Mouse (Mus musculus): ENCODE measurements around the gene Olfr1359. TPM values are rescaled to one million over a fixed set of nuclear protein-coding genes. Genes with fewer than 3 reads are reported as not detected.
A peak's percentile ranks its signal among the peaks of the same experiment; 100 is the strongest.
"Not testable (repeated sequence)": the region's sequence is repeated elsewhere in the genome, so short reads cannot be mapped to it uniquely, and the experiment has no call there.

The Olfr1359 gene
- total RNA-seq (2021), result not detected

DNA sequence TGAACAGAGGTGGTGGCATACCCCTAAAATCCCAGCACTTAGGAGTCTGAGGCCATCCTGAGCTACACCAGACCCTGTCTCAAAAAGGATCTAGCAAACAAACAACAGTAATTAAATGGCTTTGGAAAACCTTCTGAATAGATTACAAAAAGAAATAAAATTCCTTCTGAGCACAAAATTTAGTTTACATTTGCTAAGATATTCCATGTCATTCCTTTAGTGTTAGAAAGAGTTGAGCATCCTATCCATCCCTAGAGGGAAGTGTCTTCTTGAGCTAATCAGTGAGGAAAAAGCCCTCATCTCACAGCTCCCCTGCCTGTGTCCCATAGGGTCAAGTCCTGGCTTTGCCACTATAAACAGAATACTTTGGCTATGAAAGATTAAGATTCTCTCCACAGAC is at the start of gene Olfr1359:
Gene Olfr1359, plus strand, starts transcription at position 301 of the 400 bp plus-strand sequence.
- DNase-seq, result no peak

DNA sequence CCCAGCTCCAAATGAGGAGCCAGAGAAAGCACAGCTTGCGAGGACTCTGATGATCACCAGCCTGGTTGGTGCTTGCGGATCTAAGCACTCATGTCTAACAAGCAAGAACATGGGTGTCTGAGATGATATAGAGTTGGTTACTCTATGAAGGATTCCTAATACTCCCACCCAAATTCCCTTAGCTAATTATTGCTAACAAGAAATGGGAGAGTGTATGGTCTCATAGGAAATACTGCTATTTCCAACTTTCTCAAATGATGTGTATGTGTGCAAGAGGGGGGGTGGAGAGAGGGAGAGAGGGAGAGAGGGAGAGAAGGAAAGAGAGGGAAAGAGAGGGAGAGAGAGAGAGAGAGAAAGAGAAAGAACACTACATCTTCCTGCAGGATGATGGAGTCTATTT is 34.6 kb upstream of the Olfr1359 start, which contains the start of gene Olfr1361:
Gene Olfr1361, minus strand, starts transcription at position 101 of the 400 bp plus-strand sequence.
- no peak for DNase-seq

DNA sequence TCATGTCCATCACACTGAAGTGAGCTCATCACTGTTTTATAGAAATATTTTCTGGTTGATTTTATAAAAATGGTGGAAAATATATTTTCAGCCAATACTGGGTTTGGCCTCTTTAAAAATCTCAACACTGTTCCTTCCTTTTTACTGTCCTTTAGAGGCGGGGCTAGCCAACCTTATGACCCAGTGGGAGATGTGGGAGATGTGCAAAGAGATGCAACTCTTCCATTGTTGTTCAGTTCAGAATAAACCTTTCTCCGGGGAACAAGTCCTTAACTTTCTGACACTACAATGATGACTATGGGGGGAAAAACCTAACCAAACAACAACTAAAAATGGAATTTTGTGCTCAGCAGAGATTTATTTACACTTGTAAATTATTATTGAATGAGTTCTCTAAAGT is 20.6 kb upstream of the Olfr1359 start, which contains the start of gene Olfr1360:
Gene Olfr1360, minus strand, starts transcription at position 101 of the 400 bp plus-strand sequence.
- no peak for DNase-seq

DNA sequence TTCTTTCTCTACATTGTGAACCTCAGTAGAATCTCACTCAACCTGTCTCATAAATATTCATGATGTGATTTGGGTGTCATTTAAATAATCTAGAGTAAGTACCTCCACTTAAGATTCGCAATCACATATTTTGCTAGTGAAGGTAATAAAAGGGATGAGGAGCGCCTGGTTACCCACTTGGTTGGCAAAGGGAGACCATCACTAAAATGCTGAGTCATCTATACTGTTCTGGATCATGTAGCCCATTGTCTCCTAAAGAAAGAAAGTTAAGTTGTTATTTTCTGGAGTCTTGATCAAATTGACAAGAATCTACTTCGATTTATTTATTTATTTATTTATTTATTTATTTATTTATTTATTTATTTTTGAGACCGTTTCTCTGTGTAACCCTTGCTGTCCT is 8.8 kb downstream of the Olfr1359 start:
- DNase-seq, result no peak

DNA sequence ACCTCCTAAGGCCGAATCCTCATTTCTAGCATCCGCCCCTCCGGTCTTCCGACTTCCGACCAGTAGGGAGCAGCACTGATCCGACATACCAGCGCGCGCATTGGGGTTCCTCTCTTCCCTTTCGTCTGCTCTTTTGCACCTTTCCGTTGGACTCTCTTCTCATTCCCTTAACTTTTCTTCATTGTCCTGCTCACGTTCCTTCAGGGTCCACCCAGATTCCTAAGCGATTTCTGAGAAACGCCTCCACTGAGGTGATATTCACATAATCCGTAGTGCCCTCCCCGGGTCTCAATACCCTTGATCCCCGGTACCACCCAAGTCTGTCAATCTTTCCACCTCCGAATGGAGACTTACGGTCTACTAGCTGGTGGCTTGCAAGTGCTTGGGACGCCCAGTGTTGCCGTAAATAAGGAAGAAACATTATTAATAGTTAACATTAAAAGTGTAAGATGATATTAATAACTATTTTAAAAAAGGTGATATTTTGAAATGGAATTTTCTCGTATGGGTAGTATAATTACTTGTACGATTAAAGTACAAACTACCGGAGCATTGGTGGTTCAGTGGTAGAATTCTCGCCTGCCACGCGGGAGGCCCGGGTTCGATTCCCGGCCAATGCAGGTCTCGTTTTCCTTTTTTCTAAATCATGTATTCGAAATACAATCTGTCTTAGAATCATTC is 12.3 kb downstream of the Olfr1359 start:
- DNase-seq, result peak; percentile 82 to 89

DNA sequence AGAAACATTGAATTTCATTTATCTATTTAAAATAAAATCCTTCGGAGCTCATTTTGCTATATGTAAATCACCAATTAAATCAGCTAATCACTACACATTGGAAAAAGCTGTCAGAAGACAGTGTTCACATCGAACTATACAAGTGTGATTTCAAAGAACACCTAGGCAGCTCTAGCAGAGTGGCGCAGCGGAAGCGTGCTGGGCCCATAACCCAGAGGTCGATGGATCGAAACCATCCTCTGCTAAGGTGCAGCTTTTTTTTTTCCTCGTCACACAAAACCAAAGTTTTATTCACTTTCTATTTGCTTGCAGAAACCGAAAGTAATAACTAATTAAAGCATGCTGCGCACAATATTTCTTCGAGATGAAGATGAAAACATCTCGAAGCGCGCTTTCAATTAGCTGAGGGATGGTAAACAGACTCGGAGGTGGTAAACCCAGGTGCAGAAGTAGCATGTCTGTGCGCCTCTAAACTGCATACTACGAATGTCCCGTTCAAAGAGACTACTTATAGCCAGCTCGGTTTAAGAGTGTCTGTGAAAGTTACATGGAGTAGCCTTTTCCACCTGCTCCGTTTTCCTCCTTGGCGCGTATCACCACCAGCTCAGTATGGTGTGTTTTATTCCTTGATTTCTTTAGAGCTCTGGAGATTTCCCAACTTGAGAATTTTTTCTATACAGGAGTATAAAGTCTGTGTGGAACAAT is 13.1 kb downstream of the Olfr1359 start:
- DNase-seq, result peak; percentile 79 to 84

DNA sequence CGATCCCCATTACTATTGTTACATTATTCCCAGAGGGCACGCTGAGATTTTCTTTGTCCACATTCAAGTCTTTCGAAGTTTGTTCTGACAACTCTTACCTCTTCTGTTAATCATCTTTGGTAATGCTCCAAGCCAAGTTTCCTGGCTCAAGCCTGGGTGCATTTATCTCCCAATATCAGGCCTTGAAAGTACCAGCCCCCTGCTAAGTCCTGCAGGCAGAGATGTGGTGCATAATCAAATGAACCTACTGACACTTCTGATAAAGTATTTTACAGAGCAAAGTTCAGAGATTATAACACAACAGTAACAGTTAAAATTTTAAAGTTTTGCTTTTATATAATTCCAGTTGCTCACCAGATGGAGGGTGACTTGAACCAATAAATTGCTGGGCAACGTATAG is 13.8 kb downstream of the Olfr1359 start:
- no peak for DNase-seq

DNA sequence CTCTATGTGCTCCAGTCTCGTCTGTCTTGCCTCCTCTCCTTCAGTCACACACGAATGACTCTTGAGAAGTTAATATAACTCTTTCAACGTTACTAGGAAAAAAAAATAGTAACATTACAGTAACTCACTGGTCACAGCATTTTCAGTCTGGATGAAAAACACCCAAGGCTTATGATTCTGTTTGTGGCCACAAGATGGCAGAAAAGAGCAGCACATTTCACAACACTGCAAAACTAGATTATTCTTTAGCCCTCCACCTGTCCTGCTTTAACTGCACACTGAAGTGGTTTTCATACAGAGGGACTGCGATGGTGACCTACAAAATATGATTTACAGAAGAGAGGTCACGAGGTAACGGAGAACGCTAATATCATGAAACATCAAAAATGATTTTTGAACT is 16.8 kb downstream of the Olfr1359 start:
- peak in 1 of 2 experiments; percentile 61 for DNase-seq

DNA sequence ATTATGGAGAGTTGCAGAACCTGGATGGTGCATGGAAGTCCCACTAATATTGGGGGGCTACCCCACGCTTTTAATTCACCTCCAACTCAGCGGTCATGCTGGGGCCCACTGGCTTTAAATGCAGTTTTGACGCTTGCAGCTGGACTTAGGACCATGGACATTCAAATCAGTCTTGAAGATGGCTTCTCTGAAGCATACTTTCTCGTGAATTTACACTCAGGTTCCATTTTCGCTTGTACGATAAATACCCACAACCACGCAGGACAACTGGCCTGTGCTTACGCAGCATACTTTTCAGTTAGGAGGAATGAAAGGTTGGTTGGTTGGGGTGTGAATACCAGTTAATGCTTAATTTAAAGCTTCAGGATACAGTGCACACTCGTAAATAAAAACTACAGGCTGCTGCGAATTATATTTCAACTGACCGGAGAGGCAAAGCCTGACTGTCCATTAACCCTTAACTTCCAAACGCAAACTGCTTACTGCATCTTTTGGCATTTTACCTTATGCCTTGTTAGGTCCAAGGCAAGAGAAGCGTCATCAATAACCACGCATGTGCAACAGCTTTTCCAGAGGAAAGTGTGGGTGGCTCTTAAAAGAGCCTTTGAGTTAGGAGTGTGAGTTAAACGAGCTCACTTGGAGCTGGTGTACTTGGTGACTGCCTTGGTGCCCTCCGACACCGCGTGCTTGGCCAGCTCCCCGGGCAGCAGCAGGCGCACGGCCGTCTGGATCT is 17.4 kb downstream of the Olfr1359 start:
- no peak for DNase-seq

DNA sequence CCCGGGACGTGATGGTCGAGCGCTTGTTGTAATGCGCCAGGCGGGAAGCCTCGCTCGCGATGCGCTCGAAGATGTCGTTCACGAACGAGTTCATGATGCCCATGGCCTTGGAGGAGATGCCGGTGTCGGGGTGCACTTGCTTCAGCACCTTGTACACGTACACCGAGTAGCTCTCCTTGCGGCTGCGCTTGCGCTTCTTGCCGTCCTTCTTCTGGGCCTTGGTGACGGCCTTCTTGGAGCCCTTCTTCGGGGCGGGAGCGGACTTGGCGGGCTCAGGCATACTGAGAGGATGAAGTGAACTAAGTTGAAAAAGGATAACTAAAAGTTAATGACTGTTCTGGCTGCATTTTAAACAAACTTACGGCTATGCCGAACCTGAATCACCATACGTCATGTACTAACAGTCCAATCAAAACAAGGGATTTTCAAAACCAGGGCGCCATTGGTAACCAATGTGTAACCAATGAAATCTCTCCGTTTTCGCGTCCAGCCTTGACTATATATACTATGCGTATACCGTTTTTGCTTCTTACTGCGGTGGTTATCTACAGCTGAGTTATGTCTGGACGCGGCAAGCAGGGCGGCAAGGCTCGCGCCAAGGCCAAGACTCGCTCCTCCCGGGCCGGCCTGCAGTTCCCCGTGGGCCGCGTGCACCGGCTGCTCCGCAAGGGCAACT is 18.1 kb downstream of the Olfr1359 start, which contains the start of the genes Hist1h2bl and Hist1h2ai:
Gene Hist1h2bl, minus strand, starts transcription at position 280 of the 676 bp plus-strand sequence.
Gene Hist1h2ai, plus strand, starts transcription at position 559 of the 676 bp plus-strand sequence.
- DNase-seq, result peak; percentile 74 to 84

DNA sequence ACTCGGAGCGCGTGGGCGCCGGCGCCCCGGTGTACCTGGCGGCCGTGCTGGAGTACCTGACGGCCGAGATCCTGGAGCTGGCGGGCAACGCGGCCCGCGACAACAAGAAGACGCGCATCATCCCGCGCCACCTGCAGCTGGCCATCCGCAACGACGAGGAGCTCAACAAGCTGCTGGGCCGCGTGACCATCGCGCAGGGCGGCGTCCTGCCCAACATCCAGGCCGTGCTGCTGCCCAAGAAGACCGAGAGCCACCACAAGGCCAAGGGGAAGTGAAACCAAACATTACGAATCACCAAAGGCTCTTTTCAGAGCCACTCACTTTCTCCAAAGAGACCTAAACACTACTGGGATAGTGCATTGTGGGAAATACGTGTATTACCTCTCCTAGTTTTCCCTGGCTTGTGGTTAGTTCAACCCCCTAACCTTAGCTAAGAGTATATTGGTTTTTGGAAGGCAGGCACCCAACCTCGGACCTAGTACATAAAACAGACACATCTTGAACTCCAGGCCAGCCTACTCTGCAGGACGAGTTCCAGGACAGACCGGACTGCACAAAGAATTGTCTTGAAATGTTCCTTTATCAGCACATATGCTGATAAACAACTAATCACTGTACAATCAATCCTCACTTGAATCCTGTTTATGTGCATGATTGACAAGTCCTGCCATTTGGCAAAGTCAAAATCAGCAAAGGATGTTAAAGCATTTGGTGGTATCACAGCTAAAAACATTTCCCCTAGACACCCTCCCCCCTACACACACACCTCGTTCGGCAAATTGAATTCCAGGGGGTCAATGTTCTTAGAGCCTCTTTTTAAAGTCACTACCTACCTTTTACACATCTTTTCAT is 18.9 kb downstream of the Olfr1359 start:
- DNase-seq, result not testable (repeated sequence)

DNA sequence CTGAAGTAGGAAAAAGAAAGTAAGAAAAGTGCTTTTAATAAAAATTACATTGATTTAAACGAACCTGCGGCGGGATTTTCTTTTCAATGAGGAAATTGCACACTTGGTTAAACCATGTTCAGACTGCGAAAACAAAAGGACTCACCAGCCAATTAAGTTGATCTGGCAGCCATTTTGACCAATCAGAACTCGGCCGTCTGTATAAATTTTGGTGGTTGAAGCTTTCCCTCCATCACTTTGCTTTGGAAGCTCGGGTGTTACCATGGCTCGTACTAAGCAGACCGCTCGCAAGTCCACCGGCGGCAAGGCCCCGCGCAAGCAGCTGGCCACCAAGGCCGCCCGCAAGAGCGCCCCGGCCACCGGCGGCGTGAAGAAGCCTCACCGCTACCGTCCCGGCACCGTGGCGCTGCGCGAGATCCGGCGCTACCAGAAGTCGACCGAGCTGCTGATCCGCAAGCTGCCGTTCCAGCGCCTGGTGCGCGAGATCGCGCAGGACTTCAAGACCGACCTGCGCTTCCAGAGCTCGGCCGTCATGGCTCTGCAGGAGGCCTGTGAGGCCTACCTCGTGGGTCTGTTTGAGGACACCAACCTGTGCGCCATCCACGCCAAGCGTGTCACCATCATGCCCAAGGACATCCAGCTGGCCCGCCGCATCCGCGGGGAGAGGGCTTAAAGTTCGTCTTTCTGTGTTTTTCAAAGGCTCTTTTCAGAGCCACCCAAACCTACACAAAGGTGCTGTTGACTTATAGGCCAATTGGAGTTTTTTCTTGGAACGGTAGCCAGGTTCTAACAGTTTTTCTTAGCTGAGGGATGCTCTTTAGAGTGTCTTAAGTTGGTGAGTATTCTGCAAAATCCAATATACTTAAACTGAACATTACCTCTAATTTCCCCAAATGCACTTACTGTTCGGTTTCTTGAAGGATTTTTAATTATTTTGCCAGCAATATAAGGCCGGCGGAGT is 19.8 kb downstream of the Olfr1359 start, which contains the start of gene Hist1h3h:
Gene Hist1h3h, plus strand, starts transcription at position 263 of the 961 bp plus-strand sequence.
- DNase-seq, result peak; percentile 86 to 87

DNA sequence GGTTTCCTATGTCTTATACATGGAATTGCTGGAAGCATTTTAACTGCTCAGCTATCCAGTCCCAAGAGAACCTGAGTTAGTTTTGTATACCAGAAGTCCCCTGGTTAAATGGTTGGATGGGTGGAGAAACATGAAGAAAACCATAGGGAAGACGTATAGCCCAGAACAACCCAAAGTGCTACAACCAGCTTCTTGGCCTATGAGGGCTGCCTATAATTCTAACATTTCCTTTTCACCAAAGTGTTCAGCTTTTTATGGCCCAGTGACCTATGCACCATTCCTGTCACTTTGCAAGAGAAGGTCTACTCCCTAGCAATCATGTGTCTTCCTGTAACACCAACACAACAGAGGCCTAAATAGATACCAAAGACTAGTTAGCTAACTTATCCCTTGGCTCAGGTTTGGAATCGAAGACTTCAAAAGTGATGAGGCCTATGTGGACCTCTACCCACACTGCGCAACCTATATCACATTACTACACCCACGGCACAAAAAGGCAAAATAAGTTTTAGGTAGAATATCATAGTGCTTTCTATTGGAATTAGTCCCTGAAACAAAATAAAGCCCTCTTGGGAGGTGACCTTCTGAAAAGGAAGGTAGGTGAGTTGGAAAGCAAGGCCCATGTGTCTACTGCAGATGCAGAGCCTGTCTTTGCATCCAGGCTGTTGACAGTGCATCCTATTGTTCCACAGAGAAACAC is 20.6 kb downstream of the Olfr1359 start:
- no peak for DNase-seq

DNA sequence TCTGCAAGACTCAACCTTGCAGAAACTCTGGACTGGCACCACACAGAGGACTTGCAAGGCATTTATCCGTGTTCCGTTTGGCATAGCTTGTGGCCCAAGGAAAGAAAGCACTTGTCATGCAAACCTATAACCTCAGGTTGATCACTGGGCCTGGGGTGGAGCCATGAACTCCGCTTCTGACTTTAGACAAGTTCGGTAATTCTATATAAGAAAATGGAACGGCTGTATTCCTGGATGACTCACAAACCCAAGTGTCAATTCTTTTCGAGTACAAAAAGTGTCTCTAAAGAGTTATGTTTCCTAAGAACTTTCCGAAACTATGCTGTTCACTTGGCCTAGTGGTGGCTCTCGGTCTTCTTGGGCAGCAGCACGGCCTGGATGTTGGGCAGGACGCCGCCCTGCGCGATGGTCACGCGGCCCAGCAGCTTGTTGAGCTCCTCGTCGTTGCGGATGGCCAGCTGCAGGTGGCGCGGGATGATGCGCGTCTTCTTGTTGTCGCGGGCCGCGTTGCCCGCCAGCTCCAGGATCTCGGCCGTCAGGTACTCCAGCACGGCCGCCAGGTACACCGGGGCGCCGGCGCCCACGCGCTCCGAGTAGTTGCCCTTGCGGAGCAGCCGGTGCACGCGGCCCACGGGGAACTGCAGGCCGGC is 23.3 kb downstream of the Olfr1359 start:
- not testable (repeated sequence) for DNase-seq

DNA sequence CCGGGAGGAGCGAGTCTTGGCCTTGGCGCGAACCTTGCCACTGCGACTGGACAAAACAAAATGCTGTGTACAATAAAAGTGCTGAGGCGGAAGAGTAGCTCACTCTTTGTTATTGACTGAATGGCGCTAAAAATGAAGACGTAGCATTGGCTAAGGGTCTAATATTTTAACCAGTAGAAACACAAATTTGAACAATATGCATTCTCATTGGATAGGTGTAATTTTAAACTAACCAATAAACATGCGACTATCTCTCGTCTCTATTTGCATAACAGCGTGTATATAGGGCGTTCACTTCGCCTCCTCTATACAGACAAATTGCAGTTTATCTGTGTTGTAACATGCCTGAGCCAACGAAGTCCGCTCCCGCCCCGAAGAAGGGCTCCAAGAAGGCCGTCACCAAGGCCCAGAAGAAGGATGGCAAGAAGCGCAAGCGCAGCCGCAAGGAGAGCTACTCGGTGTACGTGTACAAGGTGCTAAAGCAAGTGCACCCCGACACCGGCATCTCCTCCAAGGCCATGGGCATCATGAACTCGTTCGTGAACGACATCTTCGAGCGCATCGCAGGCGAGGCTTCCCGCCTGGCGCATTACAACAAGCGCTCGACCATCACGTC is 24.0 kb downstream of the Olfr1359 start, which contains the start of gene Hist1h2bm:
Gene Hist1h2bm, plus strand, starts transcription at position 288 of the 616 bp plus-strand sequence.
- peak; percentile 54 to 56 for DNase-seq

DNA sequence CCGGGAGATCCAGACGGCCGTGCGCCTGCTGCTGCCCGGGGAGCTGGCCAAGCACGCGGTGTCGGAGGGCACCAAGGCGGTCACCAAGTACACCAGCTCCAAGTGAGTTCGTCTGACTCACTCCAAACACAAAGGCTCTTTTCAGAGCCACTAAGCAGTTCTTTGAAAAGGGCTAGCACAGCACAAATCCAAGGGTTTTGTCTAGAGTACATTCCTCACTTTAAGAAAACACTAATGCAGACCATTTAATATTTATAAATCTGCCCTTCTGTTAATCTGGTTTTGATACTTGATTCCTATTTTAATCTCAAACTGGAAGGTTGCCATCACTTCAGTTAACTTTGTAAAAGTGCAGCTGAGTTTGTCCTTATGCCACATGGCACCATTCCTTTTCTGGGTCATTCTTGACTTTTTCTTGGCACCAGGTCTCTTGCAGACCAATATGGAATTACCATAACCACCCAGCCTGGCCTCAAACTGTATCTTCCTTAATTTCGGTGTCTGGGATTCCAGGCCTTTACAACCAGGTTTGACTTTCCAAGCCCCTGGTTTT is 24.5 kb downstream of the Olfr1359 start:
- DNase-seq, result no peak

DNA sequence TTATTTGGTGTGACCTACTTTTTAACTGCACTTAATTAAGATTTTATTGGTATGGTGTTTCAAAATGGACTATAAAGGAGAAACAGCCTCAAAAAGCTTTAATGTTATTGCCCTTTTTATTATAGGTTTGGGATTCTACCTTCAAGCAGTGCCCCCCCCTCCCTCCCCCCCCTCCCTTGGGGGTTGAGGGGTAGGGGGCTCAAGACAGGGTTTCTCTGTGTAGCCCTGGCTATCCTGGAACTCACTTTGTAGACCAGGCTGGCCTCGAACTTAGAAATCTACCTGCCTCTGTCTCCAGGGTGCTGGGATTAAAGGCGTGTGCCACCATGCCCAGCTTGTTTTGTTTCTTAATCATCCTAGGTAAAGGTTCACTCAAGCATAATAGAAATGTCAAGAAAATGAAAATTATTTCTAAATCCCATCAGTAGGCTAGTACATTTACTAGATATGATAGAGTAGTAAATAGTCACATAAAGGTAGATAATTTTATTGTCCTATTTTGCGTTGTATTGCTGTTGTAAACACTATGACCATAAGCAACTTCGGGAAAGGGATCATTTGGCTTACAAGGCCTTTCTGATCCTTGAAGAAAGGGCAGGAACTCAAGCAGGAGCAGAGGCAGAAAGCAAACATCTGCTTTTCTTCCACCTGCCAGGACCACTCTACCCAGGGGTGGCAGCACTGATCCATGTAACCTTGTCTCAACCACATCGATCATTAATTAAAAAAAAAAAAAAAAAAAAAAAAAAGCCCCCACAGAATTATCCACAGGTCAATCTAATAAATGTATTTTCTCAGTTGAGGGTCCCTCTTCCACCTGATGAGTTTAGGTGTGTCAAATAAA is 25.3 kb downstream of the Olfr1359 start:
- no peak for DNase-seq
